Mouse (Mus musculus) forebrain, embryonic 11.5 days (tissue): ENCODE data around the gene Plin5. TPM values are rescaled to one million over a fixed set of nuclear protein-coding genes. Genes with fewer than 3 reads are reported as not detected.

ENCODE experiments used
- ATAC-seq: fragments of 200-750 bp; cut with Nextera tagmentation; replicated peaks from 2 replicates; pipeline ENCODE4 v1.8.0; 2017; ENCODE audit warnings: moderate TSS enrichment; ENCODE audit not compliant: low FRiP score
- DNase-seq: peaks from one replicate; pipeline ENCODE4 v3.0.0-alpha.2; 2017; ENCODE audit warnings: low spot score
- H3K27ac ChIP-seq: fragments of 300-500 bp; sonication (generic); 2 replicates; pipeline ENCODE4 v1.5.1; 2014; ENCODE audit warnings: low read depth, low read length
- H3K27me3 ChIP-seq: fragments of 300-500 bp; sonication (generic); 2 replicates; pipeline ENCODE4 v1.6.1; 2014; ENCODE audit warnings: mild to moderate bottlenecking, low read length, mixed read lengths; ENCODE audit not compliant: control insufficient read depth, insufficient read depth
- H3K36me3 ChIP-seq: fragments of 300-500 bp; sonication (generic); 2 replicates; pipeline ENCODE4 v1.6.1; 2014; ENCODE audit warnings: mild to moderate bottlenecking, low read length, moderate library complexity, mixed read lengths; ENCODE audit not compliant: control insufficient read depth, insufficient read depth
- H3K4me1 ChIP-seq: fragments of 300-500 bp; sonication (generic); replicated peaks from 2 replicates; pipeline ENCODE4 v1.6.1; 2014; ENCODE audit warnings: low read length, mixed read lengths; ENCODE audit not compliant: control insufficient read depth, insufficient read depth
- H3K4me2 ChIP-seq: fragments of 300-500 bp; sonication (generic); 2 replicates; pipeline ENCODE4 v1.6.1; 2014; ENCODE audit warnings: low read depth, mild to moderate bottlenecking, low read length, moderate library complexity, mixed read lengths; ENCODE audit not compliant: severe bottlenecking
- H3K4me3 ChIP-seq: fragments of 300-500 bp; sonication (generic); 2 replicates; pipeline ENCODE4 v1.5.1; 2014; ENCODE audit warnings: low read depth, low read length
- H3K9ac ChIP-seq: fragments of 300-500 bp; sonication (generic); 2 replicates; pipeline ENCODE4 v1.6.1; 2014; ENCODE audit warnings: low read length
- H3K9me3 ChIP-seq: fragments of 300-500 bp; sonication (generic); 2 replicates; pipeline ENCODE4 v1.6.1; 2016; ENCODE audit warnings: low read length, mixed read lengths; ENCODE audit not compliant: control insufficient read depth
- WGBS: fragments of 180-500 bp; shearing (Covaris S2); extraction: QIAGEN DNeasy Blood & Tissue Kit; methylation state at CpG from one replicate; pipeline ENCODE4 v1.1.7; 2014; 5-methylcytosine and 5-hydroxymethylcytosine counted together
- polyA plus RNA-seq: library from polyadenylated mRNA; unstranded; fragments of >200 nt; fragmentation: Nextera tagmentation; extraction: Ambion mirVana; gene quantifications from 2 replicates; pipeline ENCODE4 v1.2.1, GENCODE M21; 2014

Gene Plin5
- polyA plus RNA-seq, 1 experiment from 2014 or later, result 0.21 TPM

DNA sequence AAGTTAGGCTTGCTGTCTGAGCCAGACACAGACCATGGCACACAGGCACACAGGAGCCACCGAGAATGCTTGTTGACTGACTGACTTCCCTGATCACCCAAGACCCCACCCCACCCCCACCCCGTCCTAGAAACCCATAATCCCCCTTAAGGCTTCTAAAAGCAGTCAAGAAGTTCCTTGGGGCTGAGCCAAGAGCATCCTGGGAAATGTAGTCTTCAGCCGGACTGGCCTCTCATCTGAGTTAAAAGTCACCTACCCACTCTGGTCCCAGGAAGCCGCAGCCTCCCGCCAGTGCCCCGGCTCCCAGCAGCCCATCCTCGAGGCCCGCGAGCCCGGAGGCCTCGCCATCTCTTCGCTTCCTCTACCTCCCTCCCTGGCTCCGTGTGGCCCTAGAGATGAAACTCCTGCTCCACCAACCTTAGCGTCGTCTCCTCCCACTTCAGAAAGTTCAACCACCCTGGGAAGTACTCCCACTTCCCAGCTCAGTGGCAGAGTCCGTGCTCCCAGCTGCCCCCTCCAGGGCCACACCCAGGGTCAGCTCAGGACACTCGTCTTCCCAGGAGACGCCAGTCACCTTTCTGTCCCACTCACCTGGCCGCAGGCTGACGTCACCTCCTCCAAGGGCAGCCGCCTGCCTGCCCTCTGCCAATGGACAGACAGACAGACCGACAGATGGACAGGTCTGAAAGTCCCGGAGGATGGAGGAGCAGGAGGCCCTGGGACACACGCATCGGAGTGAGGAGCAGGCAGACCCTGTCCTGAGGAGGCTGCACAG lies 20.6 kb upstream of the Plin5 start:
- no peak overlapping the region for H3K9ac ChIP-seq
- peaks cover 15% of the 10 kb centered on the region for H3K4me1 ChIP-seq
- H3K27ac ChIP-seq, result no peak overlapping the region
- WGBS, result 16% methylated on average over 25 of the region's 25 CpGs
- DNase-seq (no peak), ATAC-seq (no peak)
- no peak overlapping the region for H3K4me3 ChIP-seq
- no peaks in the 10 kb centered on the region for H3K9me3 ChIP-seq
- no peak overlapping the region for H3K4me2 ChIP-seq
- H3K27me3 ChIP-seq, result peaks cover 37% of the 10 kb centered on the region
- no peaks in the 10 kb centered on the region for H3K36me3 ChIP-seq

DNA sequence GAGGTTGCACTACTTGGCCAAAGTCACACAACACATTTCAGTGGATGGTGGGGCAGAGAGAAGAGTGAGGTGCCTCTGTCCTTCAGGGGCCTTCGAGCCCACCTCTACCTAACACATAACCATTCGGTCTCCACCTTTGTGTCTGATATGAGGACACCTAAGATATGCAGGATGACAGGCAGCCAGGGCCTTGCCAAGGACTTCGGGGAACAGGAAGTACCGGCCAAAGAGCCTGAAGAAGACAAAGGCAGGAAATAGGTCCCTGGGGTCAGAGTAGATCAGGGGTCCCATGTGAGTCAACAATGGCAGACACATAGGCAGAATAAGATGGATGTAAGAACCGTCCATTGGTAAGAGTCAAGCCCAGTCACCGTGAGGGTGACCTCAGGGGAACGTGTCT lies 19.2 kb upstream of the Plin5 start:
- Histone ChIP-seq H3K4me1 (peaks cover 5% of the 10 kb centered on the region; the same call in 1 of the 2 replicates), H3K9me3 (no peaks in the 10 kb centered on the region), H3K4me2 (no peak overlapping the region), H3K9ac (no peak overlapping the region), H3K36me3 (no peaks in the 10 kb centered on the region), H3K4me3 (no peak overlapping the region), H3K27me3 (peaks cover 33% of the 10 kb centered on the region), H3K27ac (no peak overlapping the region)
- ATAC-seq (no peak), DNase-seq (no peak)
- WGBS, result 89% methylated on average over 7 of the region's 7 CpGs

DNA sequence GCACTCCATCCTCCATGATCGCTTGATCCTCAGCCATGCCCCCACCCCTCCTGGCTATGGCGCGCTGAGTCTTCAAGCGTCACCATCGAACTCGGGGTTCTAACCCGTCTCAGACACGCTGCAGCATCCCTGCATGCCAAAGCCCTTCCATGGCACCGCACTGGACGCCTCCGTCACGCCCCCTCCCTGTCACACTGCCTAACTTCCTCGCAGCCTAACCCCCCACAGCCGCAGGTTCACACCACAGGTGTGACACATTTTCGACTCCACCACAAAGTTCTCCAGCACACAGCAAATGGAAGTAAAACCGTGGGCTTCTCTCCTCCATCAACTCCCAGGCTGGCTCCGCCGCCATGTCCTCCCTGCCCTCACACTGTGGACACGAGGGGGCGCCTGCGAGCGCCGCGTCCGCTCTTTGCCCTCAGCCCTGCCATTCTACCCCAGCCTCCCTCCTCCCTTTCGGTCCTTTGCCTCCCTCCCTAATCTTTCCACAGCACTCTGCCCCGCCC lies 17.1 kb upstream of the Plin5 start:
- DNase-seq (peak; percentile 83), ATAC-seq (peak; percentile 14)
- WGBS, result 2% methylated on average over 27 of the region's 27 CpGs
- H3K36me3 ChIP-seq, result no peaks in the 10 kb centered on the region
- peak overlapping the region; percentile 40 for H3K4me2 ChIP-seq
- peaks cover 2% of the 10 kb centered on the region; the same call in 1 of the 2 replicates for H3K4me1 ChIP-seq
- H3K4me3 ChIP-seq, result peak overlapping the region; percentile 1
- no peak overlapping the region for H3K27ac ChIP-seq
- H3K27me3 ChIP-seq, result peaks cover 15% of the 10 kb centered on the region
- H3K9ac ChIP-seq, result no peak overlapping the region
- no peaks in the 10 kb centered on the region for H3K9me3 ChIP-seq

DNA sequence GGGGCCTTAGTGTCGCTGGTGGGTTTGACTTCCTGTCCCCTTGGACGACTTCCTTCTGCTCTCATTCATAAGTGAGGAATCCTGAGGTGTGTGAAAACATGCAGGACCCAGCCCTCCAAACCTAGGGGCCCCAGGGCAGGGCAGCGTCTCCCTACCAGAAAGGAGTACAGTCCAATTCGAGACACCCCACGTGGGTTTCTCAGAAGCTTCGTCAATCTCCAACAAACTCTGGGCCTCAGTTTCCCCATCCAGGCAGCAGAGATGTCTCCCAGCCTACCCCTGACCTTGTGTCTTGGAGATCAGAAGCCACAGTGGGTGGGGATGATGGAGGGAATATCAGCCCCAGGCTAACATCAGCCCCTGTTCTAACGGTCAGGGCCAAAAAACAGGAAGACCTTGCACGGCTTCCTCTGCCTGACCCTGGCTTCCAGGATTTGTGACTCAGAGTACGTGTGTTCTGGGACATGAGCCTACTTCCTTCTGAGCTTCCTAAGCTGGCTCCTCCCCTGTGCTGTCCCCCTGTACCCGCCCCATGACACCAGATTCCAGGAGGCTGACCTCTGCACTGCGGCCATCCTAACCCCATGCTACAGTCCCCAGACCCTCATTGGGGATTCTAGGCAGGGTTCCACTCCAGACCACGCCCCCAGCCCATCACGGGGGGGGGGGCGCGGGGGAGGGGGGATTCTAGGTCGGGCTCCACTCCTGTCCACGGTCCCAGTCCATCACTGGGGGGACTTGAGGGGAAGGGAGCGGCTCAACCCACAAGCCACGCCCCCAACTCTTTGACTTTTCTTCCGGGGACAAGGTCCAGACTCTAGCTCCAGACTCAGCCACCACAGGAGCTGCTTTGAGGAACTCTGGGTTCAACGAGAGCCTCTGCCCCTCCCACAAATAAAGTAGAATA lies 16.3 kb upstream of the Plin5 start:
- Histone ChIP-seq H3K4me1 (peaks cover 2% of the 10 kb centered on the region; the same call in 1 of the 2 replicates), H3K27me3 (peaks cover 7% of the 10 kb centered on the region), H3K9ac (no peak overlapping the region), H3K36me3 (no peaks in the 10 kb centered on the region), H3K4me3 (peak overlapping the region; percentile 1; the same call in 1 of the 2 replicates), H3K27ac (no peak overlapping the region), H3K4me2 (peak overlapping the region; percentile 40), H3K9me3 (no peaks in the 10 kb centered on the region)
- WGBS, result 19% methylated on average over 19 of the region's 21 CpGs
- peak; percentile 25; the same call in 1 of the 2 replicates for ATAC-seq
- DNase-seq, result no peak

DNA sequence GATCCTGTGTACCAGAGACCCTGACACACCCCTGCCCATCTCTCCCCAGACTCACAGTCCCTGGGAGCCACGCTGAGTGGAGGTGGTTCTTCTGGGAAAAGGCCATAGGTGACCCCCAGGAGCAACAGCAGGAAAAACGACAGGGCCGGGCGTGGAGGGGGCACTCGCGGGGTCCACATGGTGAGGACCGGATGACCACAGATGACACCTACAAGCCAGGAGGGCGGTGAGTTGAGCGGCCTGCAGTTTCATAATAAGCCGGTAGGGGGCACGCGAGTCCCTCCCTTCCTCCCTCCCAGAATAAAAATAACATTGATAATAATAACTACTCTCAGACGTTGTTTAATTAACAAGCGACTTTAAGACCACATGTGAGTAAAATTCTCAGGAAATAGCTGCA lies 15.3 kb upstream of the Plin5 start:
- ATAC-seq (0 out of 2 replicates have a peak, but pooled peaks have one; percentile 7), DNase-seq (peak; percentile 77)
- no peak overlapping the region for H3K4me3 ChIP-seq
- no peaks in the 10 kb centered on the region; the same call in 1 of the 2 replicates for H3K27me3 ChIP-seq
- 4% methylated on average over 14 of the region's 14 CpGs for WGBS
- no peak overlapping the region for H3K4me2 ChIP-seq
- no peaks in the 10 kb centered on the region; the same call in 1 of the 2 replicates for H3K36me3 ChIP-seq
- H3K27ac ChIP-seq, result no peak overlapping the region
- H3K9ac ChIP-seq, result no peak overlapping the region
- H3K9me3 ChIP-seq, result no peaks in the 10 kb centered on the region
- H3K4me1 ChIP-seq, result peaks cover 2% of the 10 kb centered on the region; the same call in 1 of the 2 replicates

DNA sequence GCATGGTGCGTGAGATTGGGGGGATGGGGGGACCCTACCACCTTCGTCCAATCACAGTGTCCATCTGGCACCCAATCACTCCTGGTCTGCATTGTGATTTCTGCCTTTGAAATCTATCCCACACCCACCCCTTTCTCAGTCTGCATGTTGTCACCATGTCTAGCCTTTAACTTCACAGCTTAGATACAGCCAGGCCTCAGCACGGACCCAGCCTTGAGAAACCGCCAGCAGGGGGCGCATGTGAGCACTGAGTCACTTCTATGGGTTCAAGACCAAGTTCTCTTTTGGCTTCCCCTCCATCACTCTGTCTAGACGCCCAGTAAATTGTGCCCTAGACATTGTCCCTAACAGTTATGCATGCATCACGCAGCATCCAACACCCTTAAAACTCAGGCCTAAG lies 14.4 kb upstream of the Plin5 start:
- no peak overlapping the region for H3K4me2 ChIP-seq
- H3K9ac ChIP-seq, result no peak overlapping the region
- H3K4me1 ChIP-seq, result peaks cover 2% of the 10 kb centered on the region; the same call in 1 of the 2 replicates
- H3K36me3 ChIP-seq, result no peaks in the 10 kb centered on the region; the same call in 1 of the 2 replicates
- DNase-seq (peak; percentile 86), ATAC-seq (no peak)
- no peaks in the 10 kb centered on the region; the same call in 1 of the 2 replicates for H3K27me3 ChIP-seq
- H3K9me3 ChIP-seq, result no peaks in the 10 kb centered on the region
- no peak overlapping the region for H3K27ac ChIP-seq
- WGBS, result 40% methylated on average over 7 of the region's 7 CpGs
- no peak overlapping the region for H3K4me3 ChIP-seq

DNA sequence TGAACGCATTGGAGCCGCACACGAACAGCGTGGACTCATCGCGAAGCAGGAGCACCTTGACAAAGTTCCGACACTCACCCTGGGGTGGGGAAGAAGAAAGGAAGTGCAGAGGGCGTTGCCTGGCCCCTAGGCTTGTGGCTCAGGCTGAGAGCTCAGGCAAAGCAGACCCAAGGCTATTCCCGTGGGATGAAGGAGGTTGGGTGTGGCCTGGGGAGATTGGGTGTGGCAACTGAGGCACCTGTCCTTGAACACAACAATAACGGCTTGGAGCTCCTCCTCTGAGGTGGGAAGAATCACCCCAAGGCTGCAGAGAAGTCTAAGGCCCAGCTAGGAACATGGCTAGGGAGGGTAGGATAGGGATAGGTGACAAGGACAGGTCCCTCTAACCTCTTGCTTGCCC lies 13.7 kb upstream of the Plin5 start:
- Histone ChIP-seq H3K4me2 (no peak overlapping the region), H3K9me3 (no peaks in the 10 kb centered on the region), H3K27me3 (no peaks in the 10 kb centered on the region; the same call in 1 of the 2 replicates), H3K27ac (no peak overlapping the region), H3K9ac (no peak overlapping the region), H3K4me3 (no peak overlapping the region), H3K4me1 (peaks cover 2% of the 10 kb centered on the region; the same call in 1 of the 2 replicates), H3K36me3 (no peaks in the 10 kb centered on the region; the same call in 1 of the 2 replicates)
- DNase-seq (no peak), ATAC-seq (no peak)
- 93% methylated on average over 10 of the region's 10 CpGs for WGBS

DNA sequence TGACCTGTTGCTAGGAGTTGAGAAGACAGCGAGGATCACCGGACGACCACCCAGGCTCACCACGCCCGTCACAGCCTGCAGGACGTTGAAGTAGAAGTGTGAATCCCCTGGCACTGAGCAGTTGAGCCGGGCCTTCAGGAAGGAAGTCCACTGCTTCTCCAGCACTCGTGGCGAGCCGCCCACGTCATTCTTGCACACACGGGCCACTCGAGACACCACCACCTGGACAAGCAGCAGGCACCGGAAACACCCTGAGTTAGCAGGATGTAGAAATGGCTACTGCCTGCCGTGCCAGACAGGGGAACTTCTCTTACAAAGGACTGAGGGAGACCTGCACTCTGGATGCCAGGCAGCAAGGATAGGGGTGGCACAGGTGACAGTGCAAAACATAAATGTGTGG lies 10.8 kb upstream of the Plin5 start:
- DNase-seq (no peak), ATAC-seq (no peak)
- Histone ChIP-seq H3K27ac (no peak overlapping the region), H3K9me3 (no peaks in the 10 kb centered on the region), H3K27me3 (peaks cover 20% of the 10 kb centered on the region), H3K4me3 (no peak overlapping the region), H3K36me3 (no peaks in the 10 kb centered on the region; the same call in 1 of the 2 replicates), H3K4me1 (peaks cover 5% of the 10 kb centered on the region), H3K4me2 (no peak overlapping the region), H3K9ac (no peak overlapping the region)
- WGBS, result 89% methylated on average over 15 of the region's 15 CpGs
